Mouse (Mus musculus): ENCODE measurements at regions not wholly inside any gene's neighbourhood (a gene's known extent, or its start where the extent isn't known, plus 50 kb on each side); places are given as distances from the start of the nearest gene placed in this dataset.

GRCm38 (mm10) chr13:53923721-53924374, 131.7 kb downstream of the Drd1 start:
- TF ChIP-seq CTCF (IDR thresholded peaks at IDR 0.05; ENCODE audit: control insufficient read depth, insufficient read depth, insufficient read length) (no peak), MYOD1 (IDR thresholded peaks at IDR 0.05; ENCODE audit: control insufficient read depth, insufficient read length, low read depth) (no peak), MYOG (IDR thresholded peaks at IDR 0.05; ENCODE audit: control insufficient read depth, extremely low read depth, insufficient read length) (no peak), USF1 (IDR thresholded peaks at IDR 0.05; ENCODE audit: low read depth) (no peak), CEBPB (IDR thresholded peaks at IDR 0.05; ENCODE audit: low read depth) (no peak), MAX (IDR thresholded peaks at IDR 0.05) (no peak)

Measured in C2C12 (cell line).